ENCODE assay signal across 19 mouse cellular contexts in genomic region chr12:44403270-44403669, GRCm38 (mm10).
DNase-seq lines count a peak whose midpoint lies in the region; ATAC-seq and TF ChIP-seq lines count a peak whose summit lies in the region.
"Had no signal": no experiment of that assay in that cellular context is flagged by ENCODE, and none has a peak within 500 bp of the region (broad histone marks: within the 10 kb centered on the region; RNA-seq: fewer than 3 reads in every experiment).

No protein-coding gene starts in this region.

- no peak overlapping the region for H3K4me2 ChIP-seq in midbrain, embryonic 11.5 days
- no peak overlapping the region for H3K4me2 ChIP-seq in neural tube, embryonic 14.5 days (ENCODE audit: low read depth, low read length)
- H3K4me2 ChIP-seq: heart, embryonic 11.5 days; limb, embryonic 12.5 days; liver, embryonic 13.5 days had no signal

- TF ChIP-seq POLR2A in lung, adult 2 months (IDR thresholded peaks at IDR 0.05; ENCODE audit: borderline replicate concordance, extremely low read depth, low read depth, low read length): no peak

- peaks cover 22% of the 10 kb centered on the region for H3K4me1 ChIP-seq in hindbrain, embryonic 10.5 days (replicated peaks)
- peaks cover 30% of the 10 kb centered on the region for H3K4me1 ChIP-seq in midbrain, embryonic 11.5 days (ENCODE audit: control insufficient read depth, insufficient read depth, low read length)
- peaks cover 8% of the 10 kb centered on the region for H3K4me1 ChIP-seq in neural tube, embryonic 14.5 days (ENCODE audit: control insufficient read depth, insufficient read depth, low read length)
- no peaks in the 10 kb centered on the region for H3K4me1 ChIP-seq in lung, adult 2 months (ENCODE audit: control insufficient read depth, insufficient read depth, low read length)
- H3K4me1 ChIP-seq: limb, embryonic 12.5 days; liver, embryonic 13.5 days; megakaryocyte, embryonic 14.5 days had no signal

- no peak overlapping the region for H3K9ac ChIP-seq in midbrain, embryonic 11.5 days (ENCODE audit: low read length)
- H3K9ac ChIP-seq in neural tube, embryonic 14.5 days (replicated peaks; ENCODE audit: low read depth, low read length): no peak overlapping the region
- H3K9ac ChIP-seq: limb, embryonic 12.5 days; liver, embryonic 13.5 days had no signal

- no peak overlapping the region for H3K4me3 ChIP-seq in layer of hippocampus, adult 2 months
- H3K4me3 ChIP-seq in hindbrain, embryonic 10.5 days: no peak overlapping the region
- H3K4me3 ChIP-seq in midbrain, embryonic 11.5 days (ENCODE audit: low read depth, low read length): no peak overlapping the region
- no peak overlapping the region for H3K4me3 ChIP-seq in neural tube, embryonic 14.5 days (ENCODE audit: low read depth, low read length)
- H3K4me3 ChIP-seq in lung, adult 2 months (replicated peaks; ENCODE audit: extremely low read depth, low read depth, low read length): no peak overlapping the region
- H3K4me3 ChIP-seq: embryonic facial prominence, embryonic 10.5 days; limb, embryonic 12.5 days; liver, embryonic 13.5 days; megakaryocyte, embryonic 14.5 days had no signal

- H3K27me3 ChIP-seq in hindbrain, embryonic 10.5 days (ENCODE audit: insufficient read depth, poor library complexity, severe bottlenecking): no peaks in the 10 kb centered on the region
- no peaks in the 10 kb centered on the region for H3K27me3 ChIP-seq in midbrain, embryonic 11.5 days (ENCODE audit: control insufficient read depth, insufficient read depth, low read length)
- H3K27me3 ChIP-seq in neural tube, embryonic 14.5 days (ENCODE audit: control insufficient read depth, insufficient read depth, low read length): no peaks in the 10 kb centered on the region
- H3K27me3 ChIP-seq: limb, embryonic 12.5 days; liver, embryonic 13.5 days had no signal

- DNase-seq in layer of hippocampus, adult 2 months (ENCODE audit: low spot score in 2 of 2): no peak
- no peak for DNase-seq in layer of hippocampus, adult 11-12 months (ENCODE audit: low spot score)
- DNase-seq in hindbrain, embryonic 10.5 days (ENCODE audit: low spot score): no peak
- peak; percentile 88 for DNase-seq in midbrain, embryonic 11.5 days (ENCODE audit: low spot score, missing footprints)
- DNase-seq in cerebellum, adult 9-11 months: no peak
- DNase-seq in right cerebral cortex, postnatal 36 days (ENCODE audit: low spot score in 2 of 2): no peak
- DNase-seq in lung, adult 2 months: no peak
- DNase-seq: cerebellum, postnatal 25 days; gastrocnemius, postnatal 36 days; heart, postnatal 14 days; liver, embryonic 13.5 days; thymus, postnatal 36 days had no signal

- H3K9me3 ChIP-seq in hindbrain, embryonic 10.5 days: no peaks in the 10 kb centered on the region
- no peaks in the 10 kb centered on the region for H3K9me3 ChIP-seq in midbrain, embryonic 11.5 days (ENCODE audit: control insufficient read depth, low read length)
- no peaks in the 10 kb centered on the region for H3K9me3 ChIP-seq in neural tube, embryonic 14.5 days (ENCODE audit: control insufficient read depth, low read length)
- H3K9me3 ChIP-seq: embryonic facial prominence, embryonic 10.5 days; G1E; limb, embryonic 12.5 days; liver, embryonic 13.5 days had no signal

- no peak for TF ChIP-seq CTCF in layer of hippocampus, adult 2 months (conservative IDR thresholded peaks at IDR 0.05)
- no peak for TF ChIP-seq CTCF in lung, adult 2 months (IDR thresholded peaks at IDR 0.05; ENCODE audit: insufficient read depth, low read length)

- peak overlapping the region; percentile 79 for H3K27ac ChIP-seq in layer of hippocampus, adult 2 months
- H3K27ac ChIP-seq in hindbrain, embryonic 10.5 days: peak overlapping the region; percentile 79
- H3K27ac ChIP-seq in midbrain, embryonic 11.5 days (ENCODE audit: low read depth, low read length): peak overlapping the region; percentile 73
- H3K27ac ChIP-seq in neural tube, embryonic 14.5 days (ENCODE audit: low read depth, low read length): peak overlapping the region; percentile 36
- H3K27ac ChIP-seq: embryonic facial prominence, embryonic 10.5 days; limb, embryonic 12.5 days; liver, embryonic 13.5 days had no signal

- no peaks in the 10 kb centered on the region for H3K36me3 ChIP-seq in hindbrain, embryonic 10.5 days
- no peaks in the 10 kb centered on the region for H3K36me3 ChIP-seq in midbrain, embryonic 11.5 days (ENCODE audit: control insufficient read depth, insufficient read depth, low read length)
- H3K36me3 ChIP-seq in neural tube, embryonic 14.5 days (ENCODE audit: control insufficient read depth, insufficient read depth, low read length): no peaks in the 10 kb centered on the region
- H3K36me3 ChIP-seq: embryonic facial prominence, embryonic 10.5 days; G1E; limb, embryonic 12.5 days; liver, embryonic 13.5 days had no signal

- peak; percentile 58; the same call in 1 of the 2 replicates for ATAC-seq in midbrain, embryonic 11.5 days (ENCODE audit: low FRiP score)
- ATAC-seq in neural tube, embryonic 14.5 days (ENCODE audit: low read depth): no peak
- ATAC-seq: CD4-positive, CD25-positive, alpha-beta regulatory T cell, adult 4 months had no signal

- 88% methylated on average over 1 of the region's 1 CpGs for whole genome bisulfite sequencing in hindbrain, embryonic 10.5 days
- WGBS in midbrain, embryonic 11.5 days: 78% methylated on average over 1 of the region's 1 CpGs
- 85% methylated on average over 1 of the region's 1 CpGs for WGBS in neural tube, embryonic 14.5 days
- WGBS in lung, adult 2 months: 81% methylated on average over 1 of the region's 1 CpGs
